Mouse (Mus musculus) MEL (cell line): ENCODE data around the gene Olfr1200. TPM values are rescaled to one million over a fixed set of nuclear protein-coding genes. Genes with fewer than 3 reads are reported as not detected.

ENCODE experiments used
- DNase-seq: peaks from one replicate; pipeline ENCODE4 v3.0.0; 2011; ENCODE audit warnings: low read depth, low spot score
- H3K27ac ChIP-seq: 2 replicates; pipeline ENCODE4 v1.5.1; 2012; ENCODE audit warnings: low read depth, mild to moderate bottlenecking, control low read depth, low read length, moderate library complexity; ENCODE audit not compliant: control insufficient read depth
- H3K27me3 ChIP-seq, 2 experiments: fragments of 150-350 bp in 1 of 2; sonication (generic) in 1 of 2; 2 replicates each; pipeline ENCODE4 v1.6.1; 2012; ENCODE audit warnings: low read length in 2 of 2, mild to moderate bottlenecking in 2 of 2, improper control_type of control experiment in 1 of 2, moderate library complexity in 1 of 2; ENCODE audit not compliant: insufficient read depth in 2 of 2, control insufficient read depth in 1 of 2
- H3K36me3 ChIP-seq, 2 experiments: 2 replicates each; pipeline ENCODE4 v1.6.1; 2012 to 2014; ENCODE audit warnings: low read length in 2 of 2, improper control_type of control experiment in 1 of 2, inconsistent platforms in 1 of 2, mild to moderate bottlenecking in 1 of 2; ENCODE audit not compliant: insufficient read depth in 2 of 2, control insufficient read depth in 1 of 2
- H3K4me1 ChIP-seq, 2 experiments: fragments of 150-350 bp in 1 of 2; sonication (generic) in 1 of 2; 2 replicates each; pipeline ENCODE4 v1.6.1; 2012; ENCODE audit warnings: low read length in 2 of 2, improper control_type of control experiment in 1 of 2, mild to moderate bottlenecking in 1 of 2; ENCODE audit not compliant: insufficient read depth in 2 of 2, control insufficient read depth in 1 of 2
- H3K4me3 ChIP-seq, 2 experiments: fragments of 150-350 bp in 1 of 2; sonication (generic) in 1 of 2; 2 replicates each; pipeline ENCODE4 v1.5.1; 2012; ENCODE audit warnings: low read depth in 2 of 2, low read length in 2 of 2, mild to moderate bottlenecking in 2 of 2, moderate library complexity in 2 of 2, control low read depth in 1 of 2, improper control_type of control experiment in 1 of 2; ENCODE audit not compliant: control insufficient read depth in 1 of 2, insufficient read depth in 1 of 2
- H3K79me2 ChIP-seq: 2 replicates; pipeline ENCODE4 v1.6.1; 2012; ENCODE audit warnings: mild to moderate bottlenecking, low read length, moderate library complexity; ENCODE audit not compliant: control insufficient read depth, poor library complexity, insufficient read depth
- H3K9ac ChIP-seq: 2 replicates; pipeline ENCODE4 v1.6.1; 2012; ENCODE audit warnings: low read depth, mild to moderate bottlenecking, control low read depth, low read length, moderate library complexity; ENCODE audit not compliant: control insufficient read depth, poor library complexity, severe bottlenecking
- H3K9me3 ChIP-seq: fragments of 150-350 bp; sonication (generic); replicated peaks from 2 replicates; pipeline ENCODE4 v1.6.1; 2012; ENCODE audit warnings: mild to moderate bottlenecking, low read length, improper control_type of control experiment, moderate library complexity; ENCODE audit not compliant: insufficient read depth
- BHLHE40 ChIP-seq: IDR thresholded peaks from 2 replicates; pipeline ENCODE4 v1.6.1; 2012; ENCODE audit warnings: low read depth, mild to moderate bottlenecking, inconsistent platforms, low read length, improper control_type of control experiment, borderline replicate concordance
- CHD1 ChIP-seq: IDR thresholded peaks from 2 replicates; pipeline ENCODE4 v1.6.1; 2012; ENCODE audit warnings: low read depth, mild to moderate bottlenecking, inconsistent platforms, low read length, improper control_type of control experiment
- CHD2 ChIP-seq: IDR thresholded peaks from 2 replicates; pipeline ENCODE4 v1.6.1; 2011; ENCODE audit warnings: low read length, improper control_type of control experiment
- ELF1 ChIP-seq: IDR thresholded peaks from 2 replicates; pipeline ENCODE4 v1.6.1; 2014; ENCODE audit warnings: low read depth, mild to moderate bottlenecking, inconsistent platforms, low read length, improper control_type of control experiment, moderate library complexity
- EP300 ChIP-seq, 2 experiments: IDR thresholded peaks; 2 replicates each; pipeline ENCODE4 v1.6.1; 2011; ENCODE audit warnings: improper control_type of control experiment in 2 of 2, low read length in 2 of 2, low read depth in 1 of 2, mild to moderate bottlenecking in 1 of 2
- MYC ChIP-seq: IDR thresholded peaks from 2 replicates; pipeline ENCODE4 v1.6.1; 2011; ENCODE audit warnings: low read depth, mild to moderate bottlenecking, low read length, improper control_type of control experiment, moderate library complexity
- POLR2A ChIP-seq, 2 experiments: IDR thresholded peaks; 2 replicates each; pipeline ENCODE4 v1.6.1; 2011 to 2012; ENCODE audit warnings: low read length in 2 of 2, mild to moderate bottlenecking in 2 of 2, control low read depth in 1 of 2, improper control_type of control experiment in 1 of 2, low read depth in 1 of 2, moderate library complexity in 1 of 2; ENCODE audit not compliant: control insufficient read depth in 1 of 2, insufficient read depth in 1 of 2, poor library complexity in 1 of 2
- TBP ChIP-seq: IDR thresholded peaks from 2 replicates; pipeline ENCODE4 v1.8.0; 2011; ENCODE audit warnings: low read depth, low read length, improper control_type of control experiment
- TCF12 ChIP-seq: IDR thresholded peaks from 2 replicates; pipeline ENCODE4 v1.6.1; 2014; ENCODE audit warnings: low read depth, mild to moderate bottlenecking, inconsistent platforms, low read length, improper control_type of control experiment, moderate library complexity
- USF1 ChIP-seq: IDR thresholded peaks from 2 replicates; pipeline ENCODE4 v1.6.1; 2014; ENCODE audit warnings: low read depth, mild to moderate bottlenecking, inconsistent platforms, low read length, improper control_type of control experiment, moderate library complexity
- ZC3H11A ChIP-seq: IDR thresholded peaks from 2 replicates; pipeline ENCODE4 v1.6.1; 2012; ENCODE audit warnings: low read depth, mild to moderate bottlenecking, inconsistent platforms, low read length, improper control_type of control experiment
- polyA plus RNA-seq, 2 experiments: library from polyadenylated mRNA; stranded (reverse) in 1 of 2; unstranded in 1 of 2; fragments of >175 nt in 1 of 2; fragments of >200 nt in 1 of 2; gene quantifications; 2 replicates each; pipeline versions ENCODE4 v1.2.1 to v1.2.4; 2012; ENCODE audit warnings: low replicate concordance in 2 of 2, low read depth in 1 of 2; ENCODE audit not compliant: insufficient read length in 2 of 2, insufficient read depth in 1 of 2, missing spikeins in 1 of 2
- total RNA-seq: library from RNA; depleted of rRNA; stranded (reverse); fragments of 300-350 nt; gene quantifications from 2 replicates; pipeline ENCODE4 v1.2.3, GENCODE M21; 2012; rRNA removed

The Olfr1200 gene
- total and polyA plus RNA-seq, 3 experiments, result not detected

GRCm38 (mm10) chr2:88732266-88732665 is 38.0 kb downstream of the Olfr1200 start, which contains the start of gene Olfr1197:
Olfr1197 (minus strand) TSS chr2:88732366.
- Histone ChIP-seq H3K4me1 (no peaks in the 10 kb centered on the region), H3K9ac (no peak within 1 kb of the TSS), H3K4me3 (no peak within 1 kb of the TSS), H3K36me3 (no peaks in the 10 kb centered on the region), H3K9me3 (no peaks in the 10 kb centered on the region), H3K27me3 (no peaks in the 10 kb centered on the region), H3K79me2 (no peaks in the 10 kb centered on the region), H3K27ac (no peak within 1 kb of the TSS)
- DNase-seq, result no peak
- TF ChIP-seq CHD2 (no peak), ZC3H11A (no peak), BHLHE40 (no peak), TBP (no peak), EP300 (IDR thresholded peaks at IDR 0.05; ENCODE audit: low read depth in 1 of 2, low read length in 2 of 2) (no peak), USF1 (no peak), POLR2A (IDR thresholded peaks at IDR 0.05; ENCODE audit: control insufficient read depth in 1 of 2, insufficient read depth in 1 of 2, low read depth in 1 of 2, low read length in 2 of 2, poor library complexity in 1 of 2) (no peak), CHD1 (no peak), ELF1 (no peak), MYC (no peak), TCF12 (no peak)

Other genes starting within 250 kb of the Olfr1200 start
- not detected in 2 replicates for gene Olfr1188, start 213.6 kb downstream of the Olfr1200 start, total RNA-seq
- gene Olfr1188, start 213.6 kb downstream of the Olfr1200 start, polyA plus RNA-seq, result not detected
- not detected in 2 replicates for gene Olfr1189, start 184.0 kb downstream of the Olfr1200 start, total RNA-seq
- gene Olfr1189, start 184.0 kb downstream of the Olfr1200 start, polyA plus RNA-seq, result not detected
- not detected in 2 replicates for gene Olfr1191-ps1, start 129.9 kb downstream of the Olfr1200 start, total RNA-seq
- not detected for gene Olfr1191-ps1, start 129.9 kb downstream of the Olfr1200 start, polyA plus RNA-seq
- gene Olfr1192-ps1, start 122.0 kb downstream of the Olfr1200 start, total RNA-seq, result not detected in 2 replicates
- not detected for gene Olfr1192-ps1, start 122.0 kb downstream of the Olfr1200 start, polyA plus RNA-seq
- not detected in 2 replicates for gene Olfr1193, start 94.9 kb downstream of the Olfr1200 start, total RNA-seq
- not detected for gene Olfr1193, start 94.9 kb downstream of the Olfr1200 start, polyA plus RNA-seq
- gene Olfr1195, start 81.3 kb downstream of the Olfr1200 start, total RNA-seq, result not detected in 2 replicates
- not detected for gene Olfr1195, start 81.3 kb downstream of the Olfr1200 start, polyA plus RNA-seq
- not detected in 2 replicates for gene Olfr1196, start 65.9 kb downstream of the Olfr1200 start, total RNA-seq
- gene Olfr1196, start 65.9 kb downstream of the Olfr1200 start, polyA plus RNA-seq, result not detected
- gene Olfr1197, start 38.1 kb downstream of the Olfr1200 start, total RNA-seq, result not detected in 2 replicates
- not detected for gene Olfr1197, start 38.1 kb downstream of the Olfr1200 start, polyA plus RNA-seq
- gene Olfr1198, start 19.1 kb downstream of the Olfr1200 start, total RNA-seq, result not detected in 2 replicates
- gene Olfr1198, start 19.1 kb downstream of the Olfr1200 start, polyA plus RNA-seq, result not detected
- gene Olfr1199, start 10.0 kb downstream of the Olfr1200 start, total RNA-seq, result not detected in 2 replicates
- not detected for gene Olfr1199, start 10.0 kb downstream of the Olfr1200 start, polyA plus RNA-seq
- not detected in 2 replicates for gene Olfr1201, start 22.5 kb upstream of the Olfr1200 start, total RNA-seq
- not detected for gene Olfr1201, start 22.5 kb upstream of the Olfr1200 start, polyA plus RNA-seq
- not detected in 2 replicates for gene Olfr1202, start 44.0 kb upstream of the Olfr1200 start, total RNA-seq
- gene Olfr1202, start 44.0 kb upstream of the Olfr1200 start, polyA plus RNA-seq, result not detected
- not detected in 2 replicates for gene Olfr1205, start 59.2 kb upstream of the Olfr1200 start, total RNA-seq
- gene Olfr1205, start 59.2 kb upstream of the Olfr1200 start, polyA plus RNA-seq, result not detected
- not detected in 2 replicates for gene Olfr1204, start 78.8 kb upstream of the Olfr1200 start, total RNA-seq
- not detected for gene Olfr1204, start 78.8 kb upstream of the Olfr1200 start, polyA plus RNA-seq
- not detected in 2 replicates for gene Olfr1206, start 92.7 kb upstream of the Olfr1200 start, total RNA-seq
- not detected for gene Olfr1206, start 92.7 kb upstream of the Olfr1200 start, polyA plus RNA-seq
- gene Olfr1208, start 131.8 kb upstream of the Olfr1200 start, total RNA-seq, result not detected in 2 replicates
- gene Olfr1208, start 131.8 kb upstream of the Olfr1200 start, polyA plus RNA-seq, result not detected
- not detected in 2 replicates for gene Olfr1209, start 144.7 kb upstream of the Olfr1200 start, total RNA-seq
- not detected for gene Olfr1209, start 144.7 kb upstream of the Olfr1200 start, polyA plus RNA-seq
- not detected in 2 replicates for gene Olfr1211, start 167.6 kb upstream of the Olfr1200 start, total RNA-seq
- gene Olfr1211, start 167.6 kb upstream of the Olfr1200 start, polyA plus RNA-seq, result not detected
- not detected in 2 replicates for gene Olfr1212, start 183.5 kb upstream of the Olfr1200 start, total RNA-seq
- gene Olfr1212, start 183.5 kb upstream of the Olfr1200 start, polyA plus RNA-seq, result not detected
- not detected in 2 replicates for gene Gm13762, start 209.8 kb upstream of the Olfr1200 start, total RNA-seq
- not detected for gene Gm13762, start 209.8 kb upstream of the Olfr1200 start, polyA plus RNA-seq
- not detected in 2 replicates for gene Olfr1214, start 222.2 kb upstream of the Olfr1200 start, total RNA-seq
- not detected for gene Olfr1214, start 222.2 kb upstream of the Olfr1200 start, polyA plus RNA-seq
- gene Olfr1215, start 236.5 kb upstream of the Olfr1200 start, total RNA-seq, result not detected in 2 replicates
- gene Olfr1215, start 236.5 kb upstream of the Olfr1200 start, polyA plus RNA-seq, result not detected
- not detected in 2 replicates for gene Olfr1216, start 247.9 kb upstream of the Olfr1200 start, total RNA-seq
- not detected for gene Olfr1216, start 247.9 kb upstream of the Olfr1200 start, polyA plus RNA-seq